Mouse (Mus musculus) left cerebral cortex, adult 8-10 months (tissue): ENCODE results near the gene Srr. TPM values are rescaled to one million over a fixed set of nuclear protein-coding genes. Genes with fewer than 3 reads are reported as not detected.

ENCODE experiments used
- DNase-seq, 2 experiments: peaks; one replicate each; pipeline ENCODE4 v3.0.0; 2022; ENCODE audit warnings: low spot score in 2 of 2
- total RNA-seq, 4 experiments: library from RNA; stranded (reverse); gene quantifications; 2 replicates each; pipeline ENCODE4 v1.2.4; 2022

The Srr gene
- total RNA-seq, 4 experiments from 2014 or later = 78.8 to 86.2 (median 81.8) TPM

DNA sequence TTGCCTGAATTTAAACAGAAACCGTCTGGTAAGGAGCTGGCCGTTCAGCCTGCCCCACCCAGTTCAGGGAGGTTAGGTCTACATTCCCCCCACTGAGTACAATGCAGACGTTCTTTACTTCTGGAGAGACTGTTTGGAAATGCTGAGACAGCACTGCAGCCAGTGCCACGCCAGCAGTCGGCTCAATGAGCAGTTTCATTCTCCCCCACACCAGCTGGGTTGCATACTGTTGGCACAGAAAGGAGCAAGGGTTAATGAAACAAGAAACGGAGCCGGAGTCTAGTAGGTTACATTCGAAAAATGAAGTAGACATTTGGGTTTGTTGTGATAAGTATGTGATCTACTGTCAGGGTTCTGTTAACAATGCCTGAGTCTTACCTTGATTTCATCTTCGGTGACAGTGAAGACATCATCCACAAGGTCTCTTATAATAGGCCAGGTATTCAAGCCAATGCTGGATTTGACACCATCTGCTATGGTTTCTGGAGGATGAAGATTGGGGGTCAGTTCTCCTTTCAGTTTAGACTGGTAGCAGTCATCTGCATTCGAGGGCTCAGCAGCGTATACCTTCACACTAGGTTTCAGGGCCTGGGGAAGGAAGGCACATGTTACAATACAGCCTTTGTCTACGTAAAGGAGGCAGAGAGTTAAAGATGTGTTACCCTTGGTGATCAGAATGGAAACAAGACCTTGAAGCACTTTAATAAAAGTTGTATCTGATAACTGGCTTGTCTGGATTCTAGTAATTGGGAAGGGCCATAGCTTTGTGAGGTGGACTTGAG, 16.9 kb downstream of the Srr start:
- DNase-seq = no peak

DNA sequence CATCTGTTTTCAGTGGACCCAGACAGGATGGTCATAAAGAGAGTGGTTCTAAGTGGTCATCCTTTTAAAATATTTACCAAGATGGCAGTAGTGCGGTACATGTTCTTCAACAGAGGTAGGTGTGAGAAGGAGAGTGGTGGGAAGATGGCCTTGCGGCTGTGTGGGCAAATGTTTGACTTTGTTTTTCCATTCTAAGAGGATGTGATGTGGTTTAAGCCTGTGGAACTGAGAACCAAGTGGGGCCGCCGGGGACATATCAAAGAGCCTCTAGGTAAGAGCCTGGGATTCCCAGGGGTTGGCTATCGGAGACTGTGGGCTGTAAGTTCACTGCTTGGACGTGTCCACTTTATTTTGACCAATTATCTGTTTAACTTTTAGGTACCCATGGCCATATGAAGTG, 17.9 kb downstream of the Srr start:
- DNase-seq = no peak

DNA sequence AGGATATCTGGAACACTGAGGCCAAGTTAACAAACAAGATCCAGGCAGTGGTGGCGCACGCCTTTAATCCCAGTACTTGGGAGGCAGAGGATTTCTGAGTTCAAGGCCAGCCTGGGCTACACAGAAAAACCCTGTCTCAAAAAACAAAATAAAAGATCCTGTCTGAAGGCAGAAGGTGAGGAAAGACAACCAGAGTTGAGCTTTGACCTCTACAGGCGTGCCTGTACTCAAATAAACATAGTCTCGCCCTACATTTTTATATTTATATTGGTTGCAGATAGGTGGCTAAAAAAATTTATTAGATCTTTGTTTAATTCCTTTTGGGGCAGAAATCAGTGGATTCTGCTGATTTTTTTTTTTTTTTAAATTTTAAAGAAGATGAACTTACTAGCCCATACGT, 23.3 kb downstream of the Srr start:
- no peak for DNase-seq

DNA sequence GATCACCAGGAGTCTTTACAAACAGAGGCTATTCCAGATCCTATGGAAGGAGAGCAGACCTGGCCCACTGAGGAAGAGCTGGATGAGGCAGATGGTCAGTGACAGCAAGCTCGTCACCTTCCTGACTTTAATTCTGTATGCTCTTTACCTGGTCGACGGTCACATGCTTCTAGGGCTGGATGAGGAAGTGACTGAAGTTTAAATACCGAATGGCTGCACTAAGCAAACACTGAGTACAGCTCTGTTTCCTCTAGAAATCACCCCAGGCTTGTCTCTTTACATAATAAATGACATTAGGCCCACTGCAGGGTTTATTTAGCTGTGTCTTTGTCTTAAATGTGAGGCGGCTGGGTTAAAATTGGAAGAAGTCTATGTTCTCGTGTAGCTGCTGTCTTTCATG, 24.2 kb downstream of the Srr start:
- no peak for DNase-seq

DNA sequence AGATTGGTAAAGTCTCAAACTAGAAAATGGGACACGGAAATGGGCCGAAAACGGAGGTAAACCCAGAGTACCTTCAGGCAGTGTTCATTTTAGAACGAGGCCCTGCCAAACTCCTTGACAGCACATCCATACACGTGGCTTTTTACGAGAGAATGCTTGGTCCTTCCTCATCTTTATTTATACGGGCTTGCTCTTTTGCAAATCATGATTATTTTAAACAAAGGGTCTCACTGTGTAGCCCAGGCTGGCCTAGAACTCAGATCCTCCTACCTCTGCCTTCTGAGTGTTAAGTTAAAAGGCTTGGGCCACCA, 27.3 kb downstream of the Srr start:
- DNase-seq = no peak

DNA sequence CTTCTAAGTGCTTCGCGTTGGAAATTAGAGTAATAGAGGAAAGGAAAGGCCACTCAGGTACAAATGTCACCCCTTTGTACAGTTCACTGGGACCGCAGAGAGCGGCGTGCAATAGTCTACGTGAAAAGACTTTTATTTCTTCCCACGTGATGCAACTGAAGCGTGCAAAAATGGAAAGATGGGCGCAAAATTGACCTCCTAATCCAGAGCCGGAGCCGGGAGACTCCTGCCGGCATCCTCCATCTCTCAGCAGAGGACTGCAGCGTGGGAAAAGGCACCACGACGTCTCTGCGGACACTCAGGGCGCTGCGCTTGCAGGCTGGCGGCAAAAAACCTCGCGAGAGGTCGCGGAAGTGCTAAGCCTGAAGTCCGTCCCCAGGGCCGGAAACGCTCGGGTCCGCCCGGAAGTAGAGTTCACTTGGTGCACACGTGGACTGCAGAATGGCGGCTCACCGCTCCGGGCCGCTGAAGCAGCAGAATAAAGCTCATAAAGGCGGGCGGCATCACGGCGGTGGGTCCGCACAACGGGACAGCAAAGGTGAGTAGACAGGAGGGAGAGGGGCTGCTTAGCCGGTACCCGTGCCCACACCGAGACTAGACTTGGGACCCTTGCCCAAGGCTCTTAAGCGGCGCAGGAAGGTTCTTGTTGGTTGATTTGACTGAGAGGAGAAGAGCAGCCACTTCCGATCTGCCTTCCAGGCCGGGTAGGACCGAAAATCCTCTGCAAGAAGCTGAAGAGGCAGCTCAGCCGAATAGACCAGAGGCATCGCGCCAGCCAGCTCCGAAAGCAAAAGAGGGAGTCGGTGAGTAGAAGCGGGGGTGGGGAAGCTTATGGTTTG, 27.9 kb downstream of the Srr start, which contains the start of gene Tsr1:
TSS of gene Tsr1 (plus strand) at position 394 of the 839 bp plus-strand sequence.
- peak; percentile 72 to 92 for DNase-seq

DNA sequence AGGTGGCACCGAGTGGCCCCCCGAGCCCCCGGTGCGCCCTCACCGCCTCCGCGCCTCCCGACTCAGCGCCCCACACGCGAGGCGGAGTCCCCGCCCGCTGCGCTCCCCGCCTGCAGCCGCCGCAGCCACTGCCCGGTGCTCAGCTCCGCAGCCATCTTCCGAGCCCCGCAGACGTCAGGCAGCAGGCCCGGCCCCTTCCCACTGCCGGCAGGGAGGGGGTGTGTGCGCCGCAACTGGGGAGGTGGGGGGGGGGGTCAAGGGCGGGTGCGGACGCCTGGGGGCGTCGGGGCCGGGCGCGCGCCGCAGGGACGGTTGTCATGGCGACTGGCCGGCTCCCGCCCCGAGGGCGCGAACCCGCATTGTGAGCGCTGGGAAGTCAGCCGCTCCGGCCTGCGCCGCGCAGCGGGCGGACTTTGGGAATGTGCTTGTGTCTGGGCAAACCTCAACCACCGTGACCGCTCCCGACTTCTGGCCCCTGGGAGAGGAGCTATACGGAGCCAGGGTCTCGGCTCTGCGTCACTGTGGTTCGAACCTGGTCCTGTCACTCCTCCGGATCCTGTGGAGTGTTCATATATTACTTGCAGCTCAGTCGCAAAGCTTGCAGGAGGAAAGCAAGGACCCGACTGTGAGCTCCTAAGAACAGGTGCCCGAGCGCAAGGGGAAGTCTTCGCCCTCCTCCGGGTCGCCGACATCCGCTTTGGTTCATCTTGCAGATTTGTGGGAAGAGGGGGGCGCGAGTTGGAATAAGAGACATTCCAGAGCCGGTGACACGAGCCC, 28.7 kb downstream of the Srr start, which contains the start of gene Sgsm2:
TSS of gene Sgsm2 (minus strand) at position 160 of the 777 bp plus-strand sequence.
- DNase-seq = peak; percentile 61 to 62

DNA sequence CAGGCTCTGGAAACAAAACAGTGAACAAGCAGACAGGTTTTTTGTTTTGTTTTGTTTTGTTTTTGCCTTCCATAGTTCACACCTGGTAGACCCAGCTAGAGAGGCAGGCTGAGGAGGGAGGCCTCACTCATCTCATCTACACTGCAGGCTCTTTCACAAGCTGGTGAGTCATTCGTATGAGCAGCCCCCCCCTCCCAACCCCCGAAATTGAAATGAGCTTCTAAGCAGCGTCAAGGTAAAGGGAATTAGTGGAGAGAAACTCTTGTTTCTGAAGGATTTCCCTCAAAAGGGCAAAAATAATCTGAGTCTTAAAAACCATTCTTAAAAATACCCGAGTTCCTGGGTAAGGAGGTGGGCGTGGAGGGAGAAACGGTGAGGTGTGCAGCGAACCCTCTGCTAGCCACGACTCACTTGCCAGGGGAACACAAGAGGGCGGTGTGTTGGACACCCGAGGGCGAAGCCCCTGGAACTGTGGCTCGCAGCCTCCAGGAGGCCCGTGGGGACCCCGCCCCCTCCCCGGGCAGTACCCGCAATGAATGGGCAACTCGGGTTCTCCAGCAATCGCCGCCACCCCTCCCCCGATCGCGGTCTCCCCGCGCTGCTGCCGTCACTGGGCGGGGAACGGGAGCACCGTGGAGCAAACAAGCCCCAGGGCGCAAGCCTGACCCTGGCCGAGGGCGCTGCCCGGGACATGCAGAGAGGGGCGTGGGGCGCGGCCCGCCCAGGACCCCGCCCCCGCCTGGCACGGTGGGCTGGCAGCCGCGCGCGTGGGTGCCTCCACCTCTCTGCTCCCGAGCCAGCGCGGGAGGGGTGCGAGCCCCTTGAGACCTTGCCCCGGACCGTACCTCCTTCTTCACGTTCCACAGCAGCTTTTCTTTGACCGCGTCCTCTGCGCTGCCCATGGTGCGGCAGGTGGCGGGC, 29.5 kb downstream of the Srr start:
- DNase-seq = peak; percentile 57 to 67

DNA sequence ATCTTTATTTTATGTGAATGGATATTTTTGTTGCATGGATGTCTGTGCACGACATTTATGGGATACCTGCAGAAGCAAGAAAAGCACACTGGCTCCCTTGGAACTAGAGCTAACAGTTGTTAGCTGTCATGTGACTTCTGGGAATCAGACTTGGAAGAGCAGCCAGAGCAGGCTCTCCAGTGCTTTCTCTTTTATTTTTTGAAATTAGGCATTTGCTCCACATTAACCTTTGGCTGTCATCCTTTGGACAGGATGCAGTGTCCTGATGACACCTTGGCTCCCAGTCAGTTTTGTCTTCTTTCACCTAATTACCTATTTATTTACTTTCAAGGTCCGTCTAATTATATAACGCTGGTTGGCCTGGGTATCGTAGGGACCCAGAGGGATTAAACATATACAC, 31.1 kb downstream of the Srr start:
- no peak for DNase-seq

DNA sequence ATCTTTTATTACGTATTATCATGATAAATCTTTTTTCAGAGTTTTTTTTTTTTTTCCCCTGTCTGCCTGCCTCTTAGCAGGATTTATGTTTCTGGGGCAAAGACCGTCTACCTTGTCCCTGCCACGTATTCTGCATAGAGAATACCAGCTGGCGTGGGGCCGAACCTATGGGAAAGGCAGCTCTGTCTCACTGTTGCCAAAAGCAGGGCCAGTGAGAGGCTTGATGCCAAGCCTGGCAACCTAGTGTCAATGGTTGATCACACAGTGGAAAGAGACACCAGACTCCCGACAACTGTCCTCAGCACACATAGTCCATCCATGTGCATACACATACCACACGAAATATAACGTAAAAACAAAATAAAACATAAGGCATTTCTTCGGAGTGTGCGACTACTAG, 42.6 kb downstream of the Srr start:
- no peak for DNase-seq

DNA sequence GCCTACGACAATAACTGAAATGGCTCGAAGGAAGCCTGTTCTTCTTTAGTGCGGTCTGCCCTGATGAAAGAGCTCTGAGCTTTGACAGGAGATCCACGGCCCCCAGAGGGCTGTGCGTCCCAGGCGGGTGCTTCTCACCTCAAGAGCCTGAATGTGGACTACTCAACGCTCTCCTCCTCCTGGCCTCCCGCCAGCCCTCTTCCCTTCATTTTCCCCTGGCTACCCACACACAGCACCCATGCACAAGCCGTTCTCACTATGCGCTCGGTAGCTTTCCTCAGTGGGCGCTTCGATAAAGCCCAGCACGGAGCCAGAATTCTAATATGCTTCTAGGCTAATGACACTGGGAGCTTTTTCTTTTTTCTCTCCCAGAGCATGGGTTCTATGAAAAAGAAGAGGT, 43.8 kb downstream of the Srr start:
- DNase-seq = peak in 1 of 2 experiments; percentile 34

DNA sequence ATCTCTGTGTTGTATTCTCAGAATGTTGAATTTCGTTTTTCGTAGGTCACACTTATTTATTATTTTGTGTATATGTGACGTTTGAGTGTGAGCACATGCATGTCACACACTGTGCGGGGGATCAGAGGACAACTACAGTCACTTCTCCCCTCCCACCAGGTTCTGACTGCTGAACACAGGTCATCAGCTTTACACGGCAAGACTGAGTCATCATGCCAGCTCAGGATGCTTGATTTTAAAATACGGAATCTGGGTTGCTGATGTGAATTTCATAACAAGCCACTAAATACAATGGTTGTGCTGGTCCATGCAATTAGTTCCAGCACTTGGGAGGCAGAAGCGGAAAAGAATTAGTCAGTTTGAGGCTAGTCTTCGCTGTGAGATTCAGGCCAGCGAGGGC, 44.7 kb downstream of the Srr start:
- DNase-seq = no peak

DNA sequence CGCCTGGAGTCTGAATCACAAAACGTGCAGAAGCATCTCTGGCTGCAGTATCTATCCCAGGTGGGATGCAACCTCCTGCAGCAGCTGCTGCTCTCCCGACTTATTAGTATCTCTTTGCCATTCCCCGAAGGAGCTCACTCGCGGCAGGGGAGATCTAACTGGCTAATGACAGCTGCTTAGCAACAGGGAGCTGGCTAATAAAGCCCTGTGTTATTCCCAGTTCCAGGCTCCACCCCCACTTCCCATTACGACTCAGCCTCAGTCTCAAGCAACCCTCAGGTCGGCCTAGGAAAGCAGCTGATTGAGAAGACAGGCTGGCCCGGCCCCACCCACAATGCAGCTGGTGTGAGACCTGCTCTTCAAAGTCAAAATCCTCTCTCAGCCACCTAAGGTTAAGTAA, 48.9 kb downstream of the Srr start:
- peak; percentile 54 to 76 for DNase-seq

DNA sequence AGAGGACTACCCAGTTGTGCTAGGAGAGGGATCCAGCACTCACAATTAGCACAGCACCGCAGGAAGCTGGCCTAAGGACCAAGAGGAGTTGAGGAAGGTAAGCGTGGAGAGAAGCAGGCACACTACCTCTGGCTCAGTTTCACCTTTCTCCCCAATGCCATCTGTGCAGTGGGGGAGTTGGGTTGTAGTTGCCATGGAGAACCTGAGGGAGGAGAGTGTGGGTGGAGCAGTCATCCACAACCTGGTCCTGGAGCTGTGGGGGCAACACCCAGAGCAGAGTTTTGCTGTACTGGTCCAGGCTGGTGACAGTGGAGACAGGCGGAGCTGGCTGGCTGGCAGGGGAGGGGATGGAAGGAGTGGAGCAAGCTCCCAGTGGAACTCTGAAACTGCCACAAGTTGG, 51.1 kb downstream of the Srr start:
- DNase-seq = peak in 1 of 2 experiments; percentile 74

DNA sequence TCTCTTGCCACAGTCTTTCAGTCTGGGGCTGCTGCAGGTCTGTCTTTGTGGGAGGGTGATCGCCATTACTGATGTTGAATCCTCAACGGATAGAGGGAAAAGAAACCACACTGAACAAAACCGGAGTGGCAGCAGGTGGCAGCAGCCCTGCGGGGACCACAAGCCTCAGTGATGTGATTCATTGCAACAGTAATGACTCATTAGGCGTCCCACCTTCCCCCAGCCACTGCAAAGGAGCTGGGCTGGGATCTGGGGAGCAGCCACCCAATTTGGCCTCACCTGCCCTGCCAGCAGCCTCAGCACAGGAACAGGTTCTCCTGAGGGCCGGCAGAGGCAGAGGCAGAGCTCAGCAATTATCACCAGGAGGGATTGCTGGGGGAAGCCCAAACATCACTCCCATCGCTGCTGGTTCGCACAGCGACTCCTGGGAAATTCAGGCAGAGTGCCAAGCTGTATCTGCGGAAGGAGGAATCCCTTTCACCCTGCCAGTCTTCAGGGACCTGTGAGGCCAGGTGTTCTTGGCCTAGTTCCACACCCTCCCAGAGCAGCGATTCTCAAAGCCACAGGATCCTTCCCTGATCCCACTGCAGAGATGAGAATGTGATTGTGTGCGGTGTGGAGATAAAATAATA, 54.6 kb downstream of the Srr start:
- peak; percentile 36 to 68 for DNase-seq

DNA sequence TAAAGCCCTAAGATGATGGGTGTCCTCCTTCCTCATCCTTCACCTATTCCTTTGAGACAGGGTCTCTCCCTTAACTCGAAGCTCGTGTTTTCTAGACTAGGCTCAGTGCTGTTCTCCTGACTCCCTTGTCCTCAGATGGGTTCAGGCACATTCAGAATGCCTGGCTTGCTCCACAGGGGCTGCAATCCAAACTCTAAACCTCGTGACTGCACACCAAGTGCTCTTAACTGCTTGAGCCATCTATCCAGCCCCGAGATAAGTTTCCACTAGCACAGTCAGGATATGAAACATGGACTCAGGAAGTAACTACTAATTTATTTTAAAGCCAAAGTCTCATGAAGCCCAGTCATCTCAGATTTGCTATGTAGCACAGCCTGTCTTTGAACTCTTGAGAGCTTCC, 55.2 kb downstream of the Srr start:
- no peak for DNase-seq

DNA sequence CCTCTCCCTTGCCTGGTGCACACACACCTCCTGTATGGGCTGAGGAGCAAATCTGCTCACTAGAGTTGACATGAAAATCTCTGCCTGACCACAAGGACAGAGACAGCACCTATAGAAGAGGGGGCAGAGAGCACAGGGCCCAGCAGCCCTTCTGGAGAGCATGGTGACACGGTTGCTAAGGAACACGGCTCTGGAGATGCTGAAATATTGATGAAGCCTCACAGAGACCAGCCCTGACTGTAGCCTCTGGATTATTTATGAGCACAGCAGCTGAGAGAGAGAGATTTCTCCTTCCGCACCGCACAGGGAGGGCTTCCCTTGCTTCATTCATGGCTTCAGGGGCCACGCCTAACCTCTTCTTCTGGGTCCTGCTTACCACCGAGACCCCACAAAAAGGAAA, 56.1 kb downstream of the Srr start:
- no peak for DNase-seq

DNA sequence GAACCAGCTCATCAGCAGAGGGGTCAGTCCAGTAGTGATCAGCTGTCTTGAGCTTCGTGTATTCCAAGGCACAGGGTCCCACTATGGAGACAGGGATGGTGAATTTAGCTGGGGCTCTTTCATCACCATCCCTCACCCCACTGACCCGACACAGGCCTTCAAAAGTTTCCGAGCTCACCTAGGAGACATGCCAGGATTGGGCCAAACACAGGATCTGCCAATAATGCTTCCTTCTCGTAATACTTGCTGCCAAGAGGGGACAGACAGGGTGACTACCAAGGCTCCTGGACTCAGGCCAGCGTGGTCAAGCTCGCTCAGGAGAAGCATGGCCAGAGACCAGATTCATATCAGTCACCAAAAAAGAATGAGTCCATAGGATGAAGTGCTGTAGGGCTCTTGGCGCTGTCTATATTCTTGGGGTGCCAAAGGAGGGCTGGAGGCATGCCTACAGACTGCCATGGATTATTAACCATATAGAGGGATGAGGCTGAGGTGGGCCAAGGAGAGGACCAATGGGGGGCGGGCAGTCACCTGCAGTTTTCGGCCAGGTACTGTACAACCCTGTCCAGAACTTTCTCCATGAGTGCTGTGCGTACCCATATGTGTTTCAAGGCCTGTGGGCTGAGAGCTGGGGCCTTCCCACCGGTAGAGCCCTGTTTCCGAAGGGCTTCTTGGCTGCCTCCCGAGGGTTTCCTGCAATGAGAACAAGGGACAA, 57.5 kb downstream of the Srr start:
- DNase-seq = no peak

DNA sequence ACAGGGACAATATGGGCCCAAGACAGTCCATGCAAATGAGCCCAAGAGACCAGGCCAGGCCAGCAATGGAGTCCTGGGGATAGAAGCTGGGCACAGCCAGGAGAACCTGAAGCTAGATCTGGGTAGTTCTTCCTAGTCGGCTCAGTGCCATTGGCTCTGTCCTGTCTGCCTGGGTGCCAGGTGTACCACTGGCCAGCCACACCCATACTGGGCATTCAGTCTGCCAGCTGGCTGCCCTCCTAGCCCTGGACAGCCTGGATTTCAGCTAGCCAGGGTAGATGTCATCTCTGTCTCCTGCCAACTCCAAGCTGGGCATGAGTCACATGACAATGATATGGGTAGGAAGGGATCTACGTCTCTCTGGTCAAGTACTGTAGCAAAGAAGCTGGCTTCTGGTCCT, 58.6 kb downstream of the Srr start:
- no peak for DNase-seq

DNA sequence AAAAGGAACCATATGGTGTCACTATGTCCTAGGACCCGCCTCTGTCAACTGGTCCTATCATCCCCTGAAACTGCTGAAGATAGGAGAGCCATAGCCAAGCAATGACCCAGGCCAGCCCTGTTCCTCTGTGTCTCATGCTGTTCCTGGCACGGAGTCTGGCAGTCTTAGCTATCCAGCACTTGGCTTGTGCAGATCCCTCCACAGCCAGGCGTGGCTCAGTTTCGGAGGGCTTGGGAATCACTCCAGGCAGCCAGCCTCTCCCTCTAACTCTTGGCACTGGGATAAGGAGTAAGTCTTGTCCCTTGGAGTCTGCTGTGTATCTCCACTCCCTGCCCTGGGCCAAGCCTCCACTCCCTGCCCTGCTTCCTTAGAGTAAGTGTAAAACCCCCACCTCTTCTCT, 59.1 kb downstream of the Srr start:
- DNase-seq = no peak
